Mouse (Mus musculus) stomach, adult 2 months (tissue): ENCODE measurements around the gene Wdr63. TPM values are rescaled to one million over a fixed set of nuclear protein-coding genes. Genes with fewer than 3 reads are reported as not detected.

Experiments
- polyA plus RNA-seq: library from polyadenylated mRNA; depleted of rRNA; stranded (reverse); fragments of >200 nt; gene quantifications from 2 replicates; pipeline ENCODE4 v1.2.3, GENCODE M21; 2012; rRNA removed

Gene Wdr63
- polyA plus RNA-seq = 0.10 TPM in 1 of 2 replicates, not detected in the other

GRCm38 (mm10) chr3:146107921-146108571 lies at the start of gene Wdr63:
Gene Wdr63, minus strand, starts transcription at chr3:146108130.

GRCm38 (mm10) chr3:146149156-146150057 lies 41.5 kb upstream of the Wdr63 start, which contains the start of gene Mcoln2:
Gene Mcoln2, plus strand, starts transcription at chr3:146149833.

GRCm38 (mm10) chr3:146117258-146117996 lies 9.5 kb upstream of the Wdr63 start, which contains the start of gene Mcoln3:
Gene Mcoln3, plus strand, starts transcription at chr3:146117450.

Other genes starting within 250 kb of the Wdr63 start
- 2.9 and 3.4 TPM in 2 replicates for gene Bcl10, start 185.3 kb downstream of the Wdr63 start, polyA plus RNA-seq
- gene 2410004B18Rik, start 170.1 kb downstream of the Wdr63 start, polyA plus RNA-seq = 3.5 and 6.9 TPM in 2 replicates
- gene Syde2, start 120.3 kb downstream of the Wdr63 start, polyA plus RNA-seq = 1.5 and 2.3 TPM in 2 replicates
- gene Mcoln3, start 9.3 kb upstream of the Wdr63 start, polyA plus RNA-seq = not detected in 2 replicates
- gene Mcoln2, start 41.7 kb upstream of the Wdr63 start, polyA plus RNA-seq = 0.35 and 0.37 TPM in 2 replicates
- gene Lpar3, start 112.8 kb upstream of the Wdr63 start, polyA plus RNA-seq = 1.8 and 2.4 TPM in 2 replicates